Mouse (Mus musculus) liver, embryonic 16.5 days (tissue): ENCODE data around the gene Map3k20. TPM values are rescaled to one million over a fixed set of nuclear protein-coding genes. Genes with fewer than 3 reads are reported as not detected.

Experiments
- ATAC-seq: fragments of 200-750 bp; cut with Nextera tagmentation; 2 replicates; pipeline ENCODE4 v1.8.0; 2017; ENCODE audit warnings: low read depth, mild to moderate bottlenecking, moderate number of reproducible peaks, moderate library complexity
- H3K27ac ChIP-seq: fragments of 300-500 bp; sonication (generic); 2 replicates; pipeline ENCODE4 v1.5.1; 2014; ENCODE audit warnings: mild to moderate bottlenecking, low read length
- H3K27me3 ChIP-seq: fragments of 300-500 bp; sonication (generic); 2 replicates; pipeline ENCODE4 v1.6.1; 2014; ENCODE audit warnings: low read depth, low read length, mixed read lengths; ENCODE audit not compliant: control insufficient read depth, insufficient read depth
- H3K36me3 ChIP-seq: fragments of 300-500 bp; sonication (generic); 2 replicates; pipeline ENCODE4 v1.6.1; 2014; ENCODE audit warnings: mild to moderate bottlenecking; ENCODE audit not compliant: control insufficient read depth, insufficient read depth
- H3K4me1 ChIP-seq: fragments of 300-500 bp; sonication (generic); 2 replicates; pipeline ENCODE4 v1.6.1; 2014; ENCODE audit warnings: low read depth, low read length, mixed read lengths; ENCODE audit not compliant: control insufficient read depth
- H3K4me2 ChIP-seq: fragments of 300-500 bp; sonication (generic); 2 replicates; pipeline ENCODE4 v1.6.1; 2014; ENCODE audit warnings: low read depth, low read length, mixed read lengths
- H3K4me3 ChIP-seq: fragments of 300-500 bp; sonication (generic); 2 replicates; pipeline ENCODE4 v1.5.1; 2014; ENCODE audit warnings: low read depth, mild to moderate bottlenecking, low read length
- H3K9ac ChIP-seq: fragments of 300-500 bp; sonication (generic); 2 replicates; pipeline ENCODE4 v1.6.1; 2014; ENCODE audit warnings: low read depth, low read length
- H3K9me3 ChIP-seq: fragments of 300-500 bp; sonication (generic); replicated peaks from 2 replicates; pipeline ENCODE4 v1.6.1; 2016; ENCODE audit warnings: low read length; ENCODE audit not compliant: control insufficient read depth
- WGBS: fragments of 180-500 bp; shearing (Covaris S2); extraction: QIAGEN DNeasy Blood & Tissue Kit; methylation state at CpG from one replicate; pipeline ENCODE4 v1.1.7; 2014; ENCODE audit not compliant: insufficient replicate concordance; 5-methylcytosine and 5-hydroxymethylcytosine counted together
- polyA plus RNA-seq: library from polyadenylated mRNA; unstranded; fragments of >200 nt; fragmentation: Nextera tagmentation; extraction: Ambion mirVana; gene quantifications from 2 replicates; pipeline ENCODE4 v1.2.1, GENCODE M21; 2015

The Map3k20 gene
- polyA plus RNA-seq, 1 experiment from 2014 or later = 7.3 TPM

GRCm38 (mm10) chr2:72269651-72270341 is 15.6 kb upstream of the Map3k20 start:
- Histone ChIP-seq H3K4me2 (no peak overlapping the region), H3K4me1 (no peaks in the 10 kb centered on the region), H3K27me3 (no peaks in the 10 kb centered on the region), H3K36me3 (no peaks in the 10 kb centered on the region), H3K4me3 (no peak overlapping the region), H3K27ac (no peak overlapping the region), H3K9me3 (no peaks in the 10 kb centered on the region; the same call in 1 of the 2 replicates), H3K9ac (no peak overlapping the region)
- WGBS = 56% methylated on average over 4 of the region's 4 CpGs
- no peak for ATAC-seq

GRCm38 (mm10) chr2:72278247-72278873 is 7.1 kb upstream of the Map3k20 start:
- no peak overlapping the region for H3K4me3 ChIP-seq
- H3K27me3 ChIP-seq = no peaks in the 10 kb centered on the region; the same call in 1 of the 2 replicates
- no peak overlapping the region for H3K4me2 ChIP-seq
- no peaks in the 10 kb centered on the region for H3K9me3 ChIP-seq
- no peak overlapping the region for H3K27ac ChIP-seq
- H3K36me3 ChIP-seq = no peaks in the 10 kb centered on the region
- no peak overlapping the region for H3K9ac ChIP-seq
- no peaks in the 10 kb centered on the region for H3K4me1 ChIP-seq
- ATAC-seq = no peak
- WGBS = 60% methylated on average over 4 of the region's 4 CpGs

- H3K4me3 ChIP-seq = no peak overlapping the region
- no peaks in the 10 kb centered on the region for H3K36me3 ChIP-seq
- no peak overlapping the region for H3K9ac ChIP-seq
- H3K4me2 ChIP-seq = no peak overlapping the region
- H3K9me3 ChIP-seq = no peaks in the 10 kb centered on the region
- H3K4me1 ChIP-seq = no peaks in the 10 kb centered on the region
- H3K27me3 ChIP-seq = no peaks in the 10 kb centered on the region; the same call in 1 of the 2 replicates
- WGBS = 73% methylated on average over 5 of the region's 5 CpGs
- ATAC-seq = no peak
- no peak overlapping the region for H3K27ac ChIP-seq
These were observed 4.9 kb upstream of the Map3k20 start for GRCm38 (mm10) chr2:72280524-72280923.

GRCm38 (mm10) chr2:72281971-72282370 is 3.5 kb upstream of the Map3k20 start:
- ATAC-seq = no peak
- Histone ChIP-seq H3K27ac (no peak overlapping the region), H3K4me2 (no peak overlapping the region), H3K36me3 (no peaks in the 10 kb centered on the region), H3K9ac (no peak overlapping the region), H3K4me3 (no peak overlapping the region), H3K9me3 (no peaks in the 10 kb centered on the region), H3K27me3 (no peaks in the 10 kb centered on the region; the same call in 1 of the 2 replicates), H3K4me1 (no peaks in the 10 kb centered on the region)
- WGBS = 64% methylated on average over 14 of the region's 14 CpGs

GRCm38 (mm10) chr2:72282733-72283132 is 2.7 kb upstream of the Map3k20 start:
- Histone ChIP-seq H3K36me3 (no peaks in the 10 kb centered on the region), H3K4me3 (no peak overlapping the region), H3K4me2 (no peak overlapping the region), H3K9me3 (no peaks in the 10 kb centered on the region), H3K9ac (no peak overlapping the region), H3K27ac (no peak overlapping the region), H3K4me1 (peaks cover 7% of the 10 kb centered on the region), H3K27me3 (no peaks in the 10 kb centered on the region; the same call in 1 of the 2 replicates)
- ATAC-seq = no peak
- WGBS = 55% methylated on average over 4 of the region's 4 CpGs

GRCm38 (mm10) chr2:72284689-72285088 is 748 bp upstream of the Map3k20 start:
- 66% methylated on average over 7 of the region's 7 CpGs for WGBS
- no peaks in the 10 kb centered on the region for H3K36me3 ChIP-seq

GRCm38 (mm10) chr2:72285888-72286661 is 638 bp downstream of the Map3k20 start:
- Histone ChIP-seq H3K27me3 (no peaks in the 10 kb centered on the region; the same call in 1 of the 2 replicates), H3K36me3 (no peaks in the 10 kb centered on the region), H3K27ac (peak overlapping the region; percentile 64), H3K4me1 (peaks cover 14% of the 10 kb centered on the region), H3K9ac (peak overlapping the region; percentile 91), H3K9me3 (no peaks in the 10 kb centered on the region), H3K4me3 (peak overlapping the region; percentile 85), H3K4me2 (peak overlapping the region; percentile 77)
- ATAC-seq = peak; percentile 39
- WGBS = under 1% methylated on average over 54 of the region's 60 CpGs

More at GRCm38 (mm10) chr2:72284689-72285088, 748 bp upstream of the Map3k20 start:
- Histone ChIP-seq H3K4me3 (no peak overlapping the region), H3K4me2 (no peak overlapping the region), H3K4me1 (peaks cover 14% of the 10 kb centered on the region), H3K9ac (no peak overlapping the region), H3K27ac (no peak overlapping the region), H3K9me3 (no peaks in the 10 kb centered on the region), H3K27me3 (no peaks in the 10 kb centered on the region; the same call in 1 of the 2 replicates)
- ATAC-seq = no peak

GRCm38 (mm10) chr2:72287142-72287541 is 1.7 kb downstream of the Map3k20 start:
- H3K4me3 ChIP-seq = peak overlapping the region; percentile 42

More at GRCm38 (mm10) chr2:72287142-72287541, 1.7 kb downstream of the Map3k20 start:
- H3K9me3 ChIP-seq = no peaks in the 10 kb centered on the region
- H3K4me2 ChIP-seq = peak overlapping the region; percentile 59
- 5% methylated on average over 4 of the region's 4 CpGs for WGBS
- no peaks in the 10 kb centered on the region for H3K27me3 ChIP-seq
- peaks cover 14% of the 10 kb centered on the region for H3K4me1 ChIP-seq
- H3K9ac ChIP-seq = peak overlapping the region; percentile 53
- H3K27ac ChIP-seq = peak overlapping the region; percentile 86
- H3K36me3 ChIP-seq = no peaks in the 10 kb centered on the region
- peak; percentile 89 for ATAC-seq
